Mouse (Mus musculus) testis, adult 2 months (tissue): ENCODE data around the gene Por.

Experiments used
- CTCF ChIP-seq: fragments of 200-500 bp; IDR thresholded peaks from 2 replicates; pipeline ENCODE4 v1.5.1; 2012; ENCODE audit warnings: low read depth, mild to moderate bottlenecking, inconsistent platforms, low read length, moderate library complexity; ENCODE audit not compliant: control insufficient read depth, insufficient read depth, insufficient replicate concordance
- POLR2A ChIP-seq: fragments of 200-500 bp; IDR thresholded peaks from 2 replicates; pipeline ENCODE4 v1.6.1; 2012; ENCODE audit warnings: low read depth, mild to moderate bottlenecking, inconsistent platforms, low read length, moderate library complexity; ENCODE audit not compliant: control insufficient read depth

GRCm38 (mm10) chr5:135682942-135683570 lies 13.2 kb downstream of the Por start:
- TF ChIP-seq CTCF = no peak
- no peak for TF ChIP-seq POLR2A
